ENCODE assay signal across 10 mouse cellular contexts in the genomic region with DNA sequence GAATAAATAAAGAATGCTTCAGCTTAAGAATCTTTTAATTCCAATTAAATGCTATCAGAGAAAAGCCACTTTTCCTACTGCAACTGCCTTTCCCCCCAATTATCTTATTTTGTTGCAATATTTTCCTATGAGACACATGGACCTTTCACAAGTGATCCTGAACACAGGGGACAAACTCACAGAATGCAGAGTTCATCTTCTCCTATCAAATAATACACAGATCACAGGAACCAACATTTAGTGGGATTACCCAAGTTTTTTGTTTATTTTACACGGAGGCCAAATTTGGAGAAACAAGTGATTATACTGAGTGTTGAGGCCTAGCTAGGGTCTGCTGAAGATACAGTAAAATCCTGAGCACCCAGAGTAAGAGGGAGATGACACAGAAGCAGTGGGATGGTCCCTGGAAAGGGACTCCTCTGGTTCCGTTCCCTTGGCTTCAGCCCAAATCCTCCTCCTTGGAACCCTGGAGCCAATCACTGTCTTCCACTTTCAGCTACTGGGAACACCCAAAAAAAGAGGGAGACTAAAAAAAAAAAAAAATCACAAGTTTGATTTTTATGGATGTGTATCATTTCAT. TPM values are rescaled to one million over a fixed set of nuclear protein-coding genes. Genes with fewer than 3 reads are reported as not detected.
DNase-seq lines count a peak whose midpoint lies in the region; ATAC-seq and TF ChIP-seq lines count a peak whose summit lies in the region.
"Had no signal": no experiment of that assay in that cellular context is flagged by ENCODE, and none has a peak within 500 bp of the region (broad histone marks: within the 10 kb centered on the region; RNA-seq: fewer than 3 reads in every experiment).

No protein-coding gene starts in this region.

- no peaks in the 10 kb centered on the region for H3K79me2 ChIP-seq in myocyte (ENCODE audit: control insufficient read depth, insufficient read depth)

- no peak overlapping the region for H3K4me3 ChIP-seq in intestine, embryonic 16.5 days (ENCODE audit: low read length)
- no peak overlapping the region for H3K4me3 ChIP-seq in intestine, embryonic 15.5 days (replicated peaks)
- H3K4me3 ChIP-seq in myocyte, result no peak overlapping the region

- peak; percentile 74 for DNase-seq in adrenal gland, postnatal 25 days
- peak; percentile 81 to 82 for DNase-seq in heart, adult 18-20 months
- peak; percentile 57 for DNase-seq in kidney, adult 9 months
- DNase-seq in left cerebral cortex, postnatal 36 days (ENCODE audit: low spot score in 2 of 2), result no peak
- no peak for DNase-seq in layer of hippocampus, adult 11-12 months (ENCODE audit: low spot score)

- 33% methylated on average over 2 of the region's 2 CpGs for WGBS in intestine, embryonic 16.5 days
- 19% methylated on average over 2 of the region's 2 CpGs for whole genome bisulfite sequencing in intestine, embryonic 15.5 days

- H3K27ac ChIP-seq in intestine, embryonic 16.5 days (ENCODE audit: low read length), result peak overlapping the region; percentile 46; the same call in 1 of the 2 replicates
- H3K27ac ChIP-seq in intestine, embryonic 15.5 days, result no peak overlapping the region

- peaks cover 14% of the 10 kb centered on the region for H3K4me1 ChIP-seq in intestine, embryonic 16.5 days (ENCODE audit: control insufficient read depth, insufficient read depth, low read length)
- H3K4me1 ChIP-seq in intestine, embryonic 15.5 days (replicated peaks), result peaks cover 12% of the 10 kb centered on the region; the same call in 1 of the 2 replicates

- ATAC-seq in intestine, embryonic 16.5 days, result no peak
- ATAC-seq in intestine, embryonic 15.5 days, result no peak

- intact Hi-C loops in left cerebral cortex, postnatal 36 days (cut with DNase I), result no loop called here

- H3K9me3 ChIP-seq in intestine, embryonic 16.5 days (ENCODE audit: control insufficient read depth, low read length), result no peaks in the 10 kb centered on the region
- H3K9me3 ChIP-seq in intestine, embryonic 15.5 days, result no peaks in the 10 kb centered on the region

- TF ChIP-seq POLR2A in myocyte (IDR thresholded peaks at IDR 0.05; ENCODE audit: insufficient read length, low read depth), result no peak

- H3ac ChIP-seq in myocyte (ENCODE audit: control insufficient read depth, insufficient read length), result no peak overlapping the region

- H3K27me3 ChIP-seq in intestine, embryonic 16.5 days (replicated peaks; ENCODE audit: control insufficient read depth, insufficient read depth, low read length), result no peaks in the 10 kb centered on the region
- no peaks in the 10 kb centered on the region for H3K27me3 ChIP-seq in intestine, embryonic 15.5 days (replicated peaks)
- H3K27me3 ChIP-seq in myocyte (ENCODE audit: control insufficient read depth, insufficient read depth, insufficient read length), result no peaks in the 10 kb centered on the region
- H3K27me3 ChIP-seq: CH12.LX had no signal

- H3K36me3 ChIP-seq in intestine, embryonic 16.5 days (ENCODE audit: control insufficient read depth, insufficient read depth, low read length), result no peaks in the 10 kb centered on the region
- H3K36me3 ChIP-seq in intestine, embryonic 15.5 days, result no peaks in the 10 kb centered on the region
- H3K36me3 ChIP-seq in myocyte (ENCODE audit: control insufficient read depth, insufficient read depth), result no peaks in the 10 kb centered on the region

- H3K9ac ChIP-seq in intestine, embryonic 16.5 days (ENCODE audit: low read depth, low read length), result 0 out of 2 replicates have a peak overlapping the region, but pooled peaks have one; percentile 4
- no peak overlapping the region for H3K9ac ChIP-seq in intestine, embryonic 15.5 days

- no peak overlapping the region for H3K4me2 ChIP-seq in intestine, embryonic 16.5 days (ENCODE audit: low read depth, low read length)
- no peak overlapping the region for H3K4me2 ChIP-seq in intestine, embryonic 15.5 days (replicated peaks)
- H3K4me2 ChIP-seq in myocyte (ENCODE audit: low read depth), result peak overlapping the region; percentile 91

TF ChIP-seq in myocyte, 11 proteins besides CTCF, POLR2A, EP300 and RAD21:
- TF ChIP-seq REST (IDR thresholded peaks at IDR 0.05; ENCODE audit: insufficient read depth, insufficient read length) (no peak), TCF3 (IDR thresholded peaks at IDR 0.05; ENCODE audit: insufficient read length, low read depth) (no peak), USF1 (IDR thresholded peaks at IDR 0.05; ENCODE audit: low read depth) (no peak), MYOD1 (IDR thresholded peaks at IDR 0.05; ENCODE audit: control insufficient read depth in 1 of 3, insufficient read length in 2 of 3, low read depth in 2 of 3) (no peak), MAX (IDR thresholded peaks at IDR 0.05; ENCODE audit: low read depth) (no peak), E2F4 (IDR thresholded peaks at IDR 0.05; ENCODE audit: insufficient read depth) (no peak), POLR2AphosphoS2 (IDR thresholded peaks at IDR 0.05; ENCODE audit: insufficient read length, low read depth) (no peak), SRF (IDR thresholded peaks at IDR 0.05; ENCODE audit: control insufficient read depth, insufficient read length, low read depth) (no peak), MYOG (IDR thresholded peaks at IDR 0.05; ENCODE audit: control insufficient read depth in 1 of 3, insufficient read depth in 1 of 3, insufficient read length in 2 of 3, low read depth in 2 of 3) (no peak), CEBPB (IDR thresholded peaks at IDR 0.05; ENCODE audit: insufficient read depth, poor library complexity, severe bottlenecking) (no peak), TCF12 (IDR thresholded peaks at IDR 0.05; ENCODE audit: insufficient read depth, poor library complexity, severe bottlenecking) (no peak)

RNA-seq across cellular contexts. Expression of a gene that starts 1.0 kb away (rescaled TPM):
- 45.4 and 47.2 TPM in 2 replicates for polyA plus RNA-seq in intestine, embryonic 16.5 days (2015; fragmentation: Nextera tagmentation; extraction: Ambion mirVana)
- 55.5 TPM in 2 replicates for polyA plus RNA-seq in intestine, embryonic 15.5 days (2015; fragmentation: Nextera tagmentation; extraction: Ambion mirVana)
- 59.0 and 68.1 TPM in 2 replicates for total RNA-seq in adrenal gland, postnatal 25 days (2021)
- total RNA-seq in heart, adult 18-20 months (2021), result 10 to 100 TPM; 31.0 to 33.4 TPM
- polyA plus RNA-seq in myocyte (2012; fragmentation: generic; extraction: Trizol), result 12.5 TPM
- total RNA-seq in left cerebral cortex, postnatal 36 days (2021), result 10 to 100 TPM; 49.4 to 57.6 TPM

RNA-seq across cellular contexts. Expression of a gene that starts 5.2 kb away (rescaled TPM):
- 2.0 and 2.7 TPM in 2 replicates for polyA plus RNA-seq in intestine, embryonic 16.5 days (2015; fragmentation: Nextera tagmentation; extraction: Ambion mirVana)
- polyA plus RNA-seq in intestine, embryonic 15.5 days (2015; fragmentation: Nextera tagmentation; extraction: Ambion mirVana), result 3.2 and 3.6 TPM in 2 replicates
- 4.2 and 5.4 TPM in 2 replicates for total RNA-seq in adrenal gland, postnatal 25 days (2021)
- 1 to 10 TPM; 2.0 to 2.2 TPM for total RNA-seq in heart, adult 18-20 months (2021)
- 0.12 TPM for polyA plus RNA-seq in myocyte (2012; fragmentation: generic; extraction: Trizol)
- 10 to 100 TPM in 1 of 2 experiments, 1 to 10 TPM in 1; 8.8 to 10.0 TPM for total RNA-seq in left cerebral cortex, postnatal 36 days (2021)
- total RNA-seq: common myeloid progenitor, adult 5-6 weeks had no signal

RNA-seq across cellular contexts. Expression of a gene that starts 16.5 kb away (rescaled TPM):
- polyA plus RNA-seq in intestine, embryonic 16.5 days (2015; fragmentation: Nextera tagmentation; extraction: Ambion mirVana), result 9.8 and 11.5 TPM in 2 replicates
- polyA plus RNA-seq in intestine, embryonic 15.5 days (2015; fragmentation: Nextera tagmentation; extraction: Ambion mirVana), result 11.8 and 12.6 TPM in 2 replicates
- total RNA-seq in adrenal gland, postnatal 25 days (2021), result 2.1 and 3.7 TPM in 2 replicates
- total RNA-seq in heart, adult 18-20 months (2021), result 1 to 10 TPM; 3.4 to 4.3 TPM
- polyA plus RNA-seq in myocyte (2012; fragmentation: generic; extraction: Trizol), result 1.8 TPM
- total RNA-seq in left cerebral cortex, postnatal 36 days (2021), result 1 to 10 TPM; 2.1 to 3.2 TPM

RNA-seq across cellular contexts. Expression of a gene that starts 57.3 kb away (rescaled TPM):
- polyA plus RNA-seq in intestine, embryonic 16.5 days (2015; fragmentation: Nextera tagmentation; extraction: Ambion mirVana), result not detected in 2 replicates
- not detected in 2 replicates for polyA plus RNA-seq in intestine, embryonic 15.5 days (2015; fragmentation: Nextera tagmentation; extraction: Ambion mirVana)
- not detected in 2 replicates for total RNA-seq in adrenal gland, postnatal 25 days (2021)
- total RNA-seq in heart, adult 18-20 months (2021), result not detected
- polyA plus RNA-seq in myocyte (2012; fragmentation: generic; extraction: Trizol), result not detected
- not detected for total RNA-seq in left cerebral cortex, postnatal 36 days (2021)
- total RNA-seq: CH12.LX; common myeloid progenitor, adult 5-6 weeks had no signal

Comparison
In these comparisons a context has a peak if more than half of its experiments do, and no peak if none do; other contexts are left out.
1. DNase-seq: peak in adrenal gland, postnatal 25 days (single experiment), heart, adult 18-20 months (2 of 2) and kidney, adult 9 months (single experiment); none in left cerebral cortex, postnatal 36 days (0 of 2) and layer of hippocampus, adult 11-12 months (single experiment).